Mouse (Mus musculus) layer of hippocampus, adult 2 months (tissue): ENCODE data around the gene AI182371. TPM values are rescaled to one million over a fixed set of nuclear protein-coding genes. Genes with fewer than 3 reads are reported as not detected.
A peak's percentile ranks its signal among the peaks of the same experiment; 100 is the strongest.

Source experiments
- DNase-seq, 2 experiments: peaks; one replicate each; pipeline ENCODE4 v3.0.0; 2022; ENCODE audit warnings: low spot score in 2 of 2
- H3K27ac ChIP-seq: fragments of 200-600 bp; 2 replicates; pipeline ENCODE4 v1.8.1; 2022
- H3K4me3 ChIP-seq: fragments of 200-600 bp; 2 replicates; pipeline ENCODE4 v1.8.1; 2022; ENCODE audit warnings: mild to moderate bottlenecking
- CTCF ChIP-seq: fragments of 200-600 bp; conservative IDR thresholded peaks from 2 replicates; pipeline ENCODE4 v1.8.1; 2022; ENCODE audit warnings: antibody characterized with exemption, mild to moderate bottlenecking, moderate library complexity
- total RNA-seq, 2 experiments: library from RNA; stranded (reverse); gene quantifications; 2 replicates each; pipeline ENCODE4 v1.2.3; 2021

The AI182371 gene
- total RNA-seq, 2 experiments from 2014 or later = 0.44 to 0.61 TPM

GRCm38 (mm10) chr2:35061338-35061737 lies 40.0 kb downstream of the AI182371 start, which contains the start of gene Hc:
Gene Hc (minus strand): TSS chr2:35061438.
- no peak for DNase-seq
- no peak for TF ChIP-seq CTCF
- Histone ChIP-seq H3K27ac (no peak within 1 kb of the TSS), H3K4me3 (no peak within 1 kb of the TSS)

- no peak for DNase-seq
- no peak for TF ChIP-seq CTCF
- Histone ChIP-seq H3K27ac (no peak overlapping the region), H3K4me3 (no peak overlapping the region)
Measured at GRCm38 (mm10) chr2:35060897-35061296, 40.4 kb downstream of the AI182371 start.

- DNase-seq = no peak
- H3K27ac ChIP-seq = no peak overlapping the region
- no peak for TF ChIP-seq CTCF
- no peak overlapping the region for H3K4me3 ChIP-seq
Measured at GRCm38 (mm10) chr2:35060256-35060655, 41.1 kb downstream of the AI182371 start.

- TF ChIP-seq CTCF = no peak
- no peak for DNase-seq
- no peak overlapping the region for H3K27ac ChIP-seq
- no peak overlapping the region for H3K4me3 ChIP-seq
Measured at GRCm38 (mm10) chr2:35058325-35058724, 43.0 kb downstream of the AI182371 start.

- H3K4me3 ChIP-seq = no peak overlapping the region
- no peak for TF ChIP-seq CTCF
- no peak for DNase-seq
- H3K27ac ChIP-seq = no peak overlapping the region
Measured at GRCm38 (mm10) chr2:35057243-35057642, 44.1 kb downstream of the AI182371 start.

GRCm38 (mm10) chr2:35048851-35049250 lies 52.5 kb downstream of the AI182371 start:
- no peak overlapping the region for H3K27ac ChIP-seq
- no peak overlapping the region for H3K4me3 ChIP-seq
- TF ChIP-seq CTCF = peak; percentile 74
- no peak for DNase-seq

- DNase-seq = no peak
- peak; percentile 82 for TF ChIP-seq CTCF
- H3K27ac ChIP-seq = no peak overlapping the region
- no peak overlapping the region for H3K4me3 ChIP-seq
Measured at GRCm38 (mm10) chr2:35044956-35045355, 56.4 kb downstream of the AI182371 start.

GRCm38 (mm10) chr2:35038580-35039375 lies 62.6 kb downstream of the AI182371 start:
- no peak overlapping the region for H3K4me3 ChIP-seq
- TF ChIP-seq CTCF = no peak
- no peak for DNase-seq
- H3K27ac ChIP-seq = no peak overlapping the region

Other genes with a start within 250 kb of the AI182371 start
- under 1 TPM; 0.15 to 0.41 TPM for gene Cutal, start 227.1 kb downstream of the AI182371 start, total RNA-seq
- gene Psmd5, start 226.6 kb downstream of the AI182371 start, total RNA-seq = 10 to 100 TPM; 36.1 to 43.1 TPM
- gene Phf19, start 187.5 kb downstream of the AI182371 start, total RNA-seq = 1 to 10 TPM; 1.1 to 1.2 TPM
- gene Traf1, start 139.8 kb downstream of the AI182371 start, total RNA-seq = 1 to 10 TPM; 3.5 to 3.8 TPM
- not detected for gene Hc, start 40.1 kb downstream of the AI182371 start, total RNA-seq
- gene Cntrl, start 7.9 kb upstream of the AI182371 start, total RNA-seq = 10 to 100 TPM in 1 of 2 experiments, 1 to 10 TPM in 1; 9.2 to 12.9 TPM
- 100 to 1,000 TPM; 234 to 238 TPM for gene Rab14, start 99.6 kb upstream of the AI182371 start, total RNA-seq
- gene Gsn, start 154.8 kb upstream of the AI182371 start, total RNA-seq = 10 to 100 TPM; 46.5 to 49.1 TPM
- 1 to 10 TPM; 6.0 to 7.9 TPM for gene Stom, start 235.4 kb upstream of the AI182371 start, total RNA-seq